Mouse (Mus musculus) liver, embryonic 14.5 days (tissue): ENCODE measurements at regions not wholly inside any gene's neighbourhood (a gene's known extent, or its start where the extent isn't known, plus 50 kb on each side); places are given as distances from the start of the nearest gene placed in this dataset.

Experiments
- ATAC-seq: fragments of 200-750 bp; cut with Nextera tagmentation; 2 replicates; pipeline ENCODE4 v1.8.0; 2017; ENCODE audit warnings: moderate number of reproducible peaks, mild to moderate bottlenecking, moderate library complexity; ENCODE audit not compliant: insufficient read depth
- DNase-seq, 3 experiments: peaks; one replicate each; pipeline ENCODE4 v3.0.0-alpha.2; 2012 to 2013; ENCODE audit warnings: low read depth in 3 of 3, low spot score in 3 of 3
- H3K27ac ChIP-seq: fragments of 300-500 bp; sonication (generic); 2 replicates; pipeline ENCODE4 v1.5.1; 2014; ENCODE audit warnings: moderate library complexity, mild to moderate bottlenecking, control low read depth, inconsistent platforms
- H3K27me3 ChIP-seq: fragments of 300-500 bp; sonication (generic); 2 replicates; pipeline ENCODE4 v1.6.1; 2014; ENCODE audit warnings: mild to moderate bottlenecking, low read length, moderate library complexity; ENCODE audit not compliant: control insufficient read depth, insufficient read depth
- H3K36me3 ChIP-seq: fragments of 300-500 bp; sonication (generic); replicated peaks from 2 replicates; pipeline ENCODE4 v1.6.1; 2014; ENCODE audit warnings: low read depth; ENCODE audit not compliant: control insufficient read depth, insufficient read depth
- H3K4me1 ChIP-seq, 2 experiments: fragments of 200-500 bp in 1 of 2; fragments of 300-500 bp in 1 of 2; sonication (generic) in 1 of 2; replicated peaks; 2 replicates each; pipeline ENCODE4 v1.6.1; 2012 to 2014; ENCODE audit warnings: antibody characterized with exemption in 1 of 2, inconsistent platforms in 1 of 2, low read length in 1 of 2; ENCODE audit not compliant: control insufficient read depth in 2 of 2, insufficient read depth in 2 of 2
- H3K4me2 ChIP-seq: fragments of 300-500 bp; sonication (generic); 2 replicates; pipeline ENCODE4 v1.6.1; 2014; ENCODE audit warnings: low read depth, mild to moderate bottlenecking, control low read depth, moderate library complexity
- H3K4me3 ChIP-seq, 2 experiments: fragments of 200-500 bp in 1 of 2; fragments of 300-500 bp in 1 of 2; sonication (generic) in 1 of 2; 2 replicates each; pipeline ENCODE4 v1.5.1; 2012 to 2014; ENCODE audit warnings: low read depth in 2 of 2, low read length in 2 of 2, mild to moderate bottlenecking in 2 of 2, control low read depth in 1 of 2, inconsistent platforms in 1 of 2, moderate library complexity in 1 of 2; ENCODE audit not compliant: insufficient read depth in 1 of 2
- H3K9ac ChIP-seq: fragments of 300-500 bp; sonication (generic); replicated peaks from 2 replicates; pipeline ENCODE4 v1.6.1; 2014; ENCODE audit warnings: mild to moderate bottlenecking, control low read depth, moderate library complexity
- H3K9me3 ChIP-seq: fragments of 300-500 bp; sonication (generic); 2 replicates; pipeline ENCODE4 v1.6.1; 2016; ENCODE audit warnings: low read length, mixed read lengths; ENCODE audit not compliant: control insufficient read depth
- CTCF ChIP-seq: IDR thresholded peaks from 2 replicates; pipeline ENCODE4 v1.5.1; 2016; ENCODE audit warnings: antibody characterized with exemption, low read depth, control low read depth
- EP300 ChIP-seq: IDR thresholded peaks from 2 replicates; pipeline ENCODE4 v1.6.1; 2016; ENCODE audit warnings: antibody characterized with exemption, low read depth
- WGBS: fragments of 180-500 bp; shearing (Covaris S2); extraction: QIAGEN DNeasy Blood & Tissue Kit; methylation state at CpG from one replicate; pipeline ENCODE4 v1.1.7; 2014; ENCODE audit not compliant: insufficient replicate concordance; 5-methylcytosine and 5-hydroxymethylcytosine counted together

GRCm38 (mm10) chr7:40052255-40052654 is 534.7 kb downstream of the Zfp619 start:
- TF ChIP-seq CTCF (no peak), EP300 (no peak)
- no peaks in the 10 kb centered on the region for H3K36me3 ChIP-seq
- ATAC-seq, result no peak
- H3K4me1 ChIP-seq, result no peaks in the 10 kb centered on the region
- H3K4me3 ChIP-seq, result no peak overlapping the region
- no peak overlapping the region for H3K4me2 ChIP-seq
- H3K9ac ChIP-seq, result no peak overlapping the region
- H3K27me3 ChIP-seq, result no peaks in the 10 kb centered on the region
- H3K9me3 ChIP-seq, result no peaks in the 10 kb centered on the region
- WGBS, result 35% methylated on average over 2 of the region's 2 CpGs
- H3K27ac ChIP-seq, result no peak overlapping the region
- DNase-seq, result no peak

- TF ChIP-seq EP300, result no peak
- TF ChIP-seq CTCF, result no peak
- no peak for ATAC-seq
- H3K4me3 ChIP-seq, result no peak overlapping the region
- H3K4me2 ChIP-seq, result no peak overlapping the region
- no peaks in the 10 kb centered on the region for H3K9me3 ChIP-seq
- DNase-seq, result no peak
- no peaks in the 10 kb centered on the region for H3K27me3 ChIP-seq
- no peaks in the 10 kb centered on the region for H3K4me1 ChIP-seq
- H3K9ac ChIP-seq, result no peak overlapping the region
- 47% methylated on average over 4 of the region's 4 CpGs for WGBS
- no peak overlapping the region for H3K27ac ChIP-seq
- no peaks in the 10 kb centered on the region for H3K36me3 ChIP-seq
Measured at GRCm38 (mm10) chr7:40058836-40059235, 541.3 kb downstream of the Zfp619 start.

DNA sequence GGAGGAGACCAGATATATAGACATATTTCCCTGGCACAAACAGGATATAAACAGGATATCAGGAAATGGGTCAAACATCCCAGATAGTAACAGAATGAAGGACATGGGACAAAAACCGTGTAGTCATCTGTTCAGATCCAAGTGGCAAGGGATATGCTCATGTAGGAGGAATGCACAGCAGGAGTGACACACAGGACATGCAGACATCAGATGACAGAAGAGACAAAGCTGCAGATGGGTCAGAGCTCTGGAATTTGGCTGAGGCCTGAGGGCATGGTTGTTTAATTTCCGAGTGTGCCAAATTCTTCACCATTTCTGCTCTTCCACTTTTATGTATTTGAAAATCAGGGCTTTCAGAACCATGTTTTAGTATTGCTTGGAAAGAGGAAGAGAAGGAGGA is 547.1 kb downstream of the Zfp619 start:
- no peak overlapping the region for H3K4me3 ChIP-seq
- DNase-seq (no peak), ATAC-seq (no peak)
- H3K27ac ChIP-seq, result no peak overlapping the region
- no peaks in the 10 kb centered on the region for H3K27me3 ChIP-seq
- H3K36me3 ChIP-seq, result no peaks in the 10 kb centered on the region
- no peaks in the 10 kb centered on the region for H3K4me1 ChIP-seq
- no peak overlapping the region for H3K9ac ChIP-seq
- WGBS, result 36% methylated on average over 2 of the region's 2 CpGs
- H3K9me3 ChIP-seq, result no peaks in the 10 kb centered on the region
- TF ChIP-seq EP300, result no peak
- no peak for TF ChIP-seq CTCF
- no peak overlapping the region for H3K4me2 ChIP-seq

GRCm38 (mm10) chr7:40065526-40065925 is 548.0 kb downstream of the Zfp619 start:
- Histone ChIP-seq H3K4me1 (no peaks in the 10 kb centered on the region), H3K4me3 (no peak overlapping the region), H3K27ac (no peak overlapping the region), H3K4me2 (no peak overlapping the region), H3K9ac (no peak overlapping the region), H3K36me3 (no peaks in the 10 kb centered on the region), H3K27me3 (no peaks in the 10 kb centered on the region), H3K9me3 (no peaks in the 10 kb centered on the region)
- DNase-seq (no peak), ATAC-seq (no peak)
- TF ChIP-seq EP300 (no peak), CTCF (no peak)
- WGBS, result 52% methylated on average over 6 of the region's 6 CpGs

DNA sequence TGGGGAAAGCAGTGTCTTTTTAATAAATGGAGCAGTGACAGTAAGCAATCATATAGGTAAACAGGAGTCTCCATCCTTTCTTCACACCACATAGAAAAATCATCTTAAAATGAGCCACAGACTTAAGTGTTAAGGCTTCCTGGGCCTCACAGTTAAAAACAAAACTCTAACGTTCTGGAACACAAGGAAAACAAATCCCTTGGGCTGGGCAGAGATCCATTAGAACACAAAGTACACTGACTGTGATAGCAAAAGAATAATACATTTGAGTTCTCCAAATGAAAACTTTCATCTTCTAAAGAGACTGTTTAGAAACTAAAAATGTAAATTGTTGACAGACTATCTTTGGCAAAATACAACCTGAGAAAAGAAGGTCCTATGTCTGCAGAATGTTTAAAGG is 549.8 kb downstream of the Zfp619 start:
- H3K27ac ChIP-seq, result no peak overlapping the region
- WGBS, result 27% methylated on average over 1 of the region's 1 CpGs
- no peak overlapping the region for H3K4me3 ChIP-seq
- H3K9me3 ChIP-seq, result no peaks in the 10 kb centered on the region
- no peak for DNase-seq
- TF ChIP-seq EP300 (no peak), CTCF (no peak)
- no peak overlapping the region for H3K9ac ChIP-seq
- ATAC-seq, result no peak
- no peaks in the 10 kb centered on the region for H3K36me3 ChIP-seq
- no peak overlapping the region for H3K4me2 ChIP-seq
- H3K4me1 ChIP-seq, result no peaks in the 10 kb centered on the region
- H3K27me3 ChIP-seq, result no peaks in the 10 kb centered on the region
